Mouse (Mus musculus) cortical plate, adult 2 months (tissue): ENCODE data around the gene Pdcd6ip.

Source experiments
- CTCF ChIP-seq: fragments of 200-500 bp; IDR thresholded peaks from 2 replicates; pipeline ENCODE4 v1.5.1; 2011; ENCODE audit warnings: mild to moderate bottlenecking, control low read depth, low read length; ENCODE audit not compliant: insufficient read depth; ENCODE audit errors: extremely low read depth
- POLR2A ChIP-seq: fragments of 200-500 bp; IDR thresholded peaks from 2 replicates; pipeline ENCODE4 v1.6.1; 2011; ENCODE audit warnings: mild to moderate bottlenecking, low read length, control low read depth; ENCODE audit not compliant: insufficient read depth; ENCODE audit errors: extremely low read depth

- no peak for TF ChIP-seq POLR2A
- no peak for TF ChIP-seq CTCF
Measured at GRCm38 (mm10) chr9:113663476-113663875, 44.6 kb downstream of the Pdcd6ip start.
